8 mouse cellular contexts compared by ENCODE assay signal in genomic region chr7:80667190-80667589, GRCm38 (mm10). TPM values are rescaled to one million over a fixed set of nuclear protein-coding genes. Genes with fewer than 3 reads are reported as not detected.
DNase-seq lines count a peak whose midpoint lies in the region; ATAC-seq lines count a peak whose summit lies in the region.

No protein-coding gene starts in this region.

- no peaks in the 10 kb centered on the region for H3K36me3 ChIP-seq in heart, embryonic 15.5 days
- peaks cover 2% of the 10 kb centered on the region; the same call in 1 of the 2 replicates for H3K36me3 ChIP-seq in kidney, embryonic 14.5 days (ENCODE audit: control insufficient read depth, insufficient read depth, low read length)

- no peak overlapping the region for H3K4me3 ChIP-seq in heart, embryonic 15.5 days
- H3K4me3 ChIP-seq in kidney, embryonic 14.5 days (ENCODE audit: low read length) = no peak overlapping the region

- peak overlapping the region; percentile 39 for H3K4me2 ChIP-seq in heart, embryonic 15.5 days
- H3K4me2 ChIP-seq in kidney, embryonic 14.5 days (replicated peaks; ENCODE audit: low read depth, low read length) = no peak overlapping the region

- no peak for DNase-seq in heart, postnatal 10 days
- no peak for DNase-seq in adrenal gland, postnatal 25 days
- DNase-seq in spleen, adult 12 weeks (ENCODE audit: low spot score) = no peak
- DNase-seq in frontal cortex, postnatal 36 days (ENCODE audit: low spot score in 2 of 2) = no peak

- peak overlapping the region; percentile 91 for H3K27ac ChIP-seq in heart, embryonic 15.5 days
- H3K27ac ChIP-seq in kidney, embryonic 14.5 days (ENCODE audit: low read depth, low read length) = peak overlapping the region; percentile 53

- no peaks in the 10 kb centered on the region for H3K9me3 ChIP-seq in heart, embryonic 15.5 days (replicated peaks)
- no peaks in the 10 kb centered on the region for H3K9me3 ChIP-seq in kidney, embryonic 14.5 days (ENCODE audit: control insufficient read depth, low read length)

- peaks cover 37% of the 10 kb centered on the region for H3K4me1 ChIP-seq in heart, embryonic 15.5 days (replicated peaks)
- H3K4me1 ChIP-seq in kidney, embryonic 14.5 days (ENCODE audit: control insufficient read depth, insufficient read depth, low read length) = peaks cover 14% of the 10 kb centered on the region

- intact Hi-C loops in heart, postnatal 10 days (cut with DNase I) = loop anchor here (2.0 kb wide), 1 partner anchor 20 kb away; no protein-coding TSS in a partner anchor

- peak overlapping the region; percentile 7; the same call in 1 of the 2 replicates for H3K9ac ChIP-seq in heart, embryonic 15.5 days
- H3K9ac ChIP-seq in kidney, embryonic 14.5 days (ENCODE audit: low read depth, low read length) = no peak overlapping the region

- WGBS in heart, embryonic 15.5 days = 13% methylated on average over 11 of the region's 11 CpGs
- 47% methylated on average over 11 of the region's 11 CpGs for WGBS in kidney, embryonic 14.5 days

- ATAC-seq in heart, embryonic 15.5 days (replicated peaks; ENCODE audit: insufficient number of reproducible peaks, insufficient read depth, low FRiP score, low read depth) = 0 out of 2 replicates have a peak, but pooled peaks have one; percentile 30
- peak; percentile 63 for ATAC-seq in activated CD4-positive, CD25-positive, alpha-beta regulatory T cell, adult 4 months
- no peak for ATAC-seq in kidney, embryonic 14.5 days (ENCODE audit: low FRiP score, low TSS enrichment)
- ATAC-seq in megakaryocyte progenitor cell, adult 5-6 weeks (replicated peaks; ENCODE audit: poor library complexity) = peak; percentile 92

- H3K27me3 ChIP-seq in heart, embryonic 15.5 days = no peaks in the 10 kb centered on the region
- H3K27me3 ChIP-seq in kidney, embryonic 14.5 days (ENCODE audit: control insufficient read depth, insufficient read depth, low read length) = no peaks in the 10 kb centered on the region

RNA-seq across cellular contexts. Expression of gene Crtc3, which starts 21.5 kb away (rescaled TPM):
- polyA plus RNA-seq in heart, embryonic 15.5 days (2015; fragmentation: Nextera tagmentation; extraction: Ambion mirVana) = 16.9 and 21.7 TPM in 2 replicates
- 10 to 100 TPM; 20.6 to 20.7 TPM for total RNA-seq in heart, postnatal 10 days (2021)
- 10 to 100 TPM; 16.6 to 17.1 TPM for polyA plus RNA-seq in activated CD4-positive, CD25-positive, alpha-beta regulatory T cell, adult 4 months (2017; shearing (Covaris generic))
- 21.1 and 27.3 TPM in 2 replicates for polyA plus RNA-seq in kidney, embryonic 14.5 days (2014; fragmentation: Nextera tagmentation; extraction: Ambion mirVana)
- 18.3 and 26.9 TPM in 2 replicates for total RNA-seq in megakaryocyte progenitor cell, adult 5-6 weeks (2015)
- total RNA-seq in megakaryocyte progenitor cell, adult 5-6 weeks (2017) = 5.6 and 16.3 TPM in 2 replicates
- 34.0 and 39.3 TPM in 2 replicates for total RNA-seq in adrenal gland, postnatal 25 days (2021)
